Comparison of ENCODE assay signal across 8 mouse cellular contexts in genomic region chr5:110429045-110429444, GRCm38 (mm10). TPM values are rescaled to one million over a fixed set of nuclear protein-coding genes. Genes with fewer than 3 reads are reported as not detected.
DNase-seq lines count a peak whose midpoint lies in the region; ATAC-seq and TF ChIP-seq lines count a peak whose summit lies in the region.

No protein-coding gene starts in this region.

- H3K27me3 ChIP-seq in embryonic facial prominence, embryonic 13.5 days = no peaks in the 10 kb centered on the region
- no peaks in the 10 kb centered on the region for H3K27me3 ChIP-seq in hindbrain, embryonic 10.5 days (ENCODE audit: insufficient read depth, poor library complexity, severe bottlenecking)
- no peaks in the 10 kb centered on the region for H3K27me3 ChIP-seq in spleen, adult 2 months (ENCODE audit: control insufficient read depth, insufficient read depth, low read length)

- no peak for TF ChIP-seq POLR2A in spleen, adult 2 months (IDR thresholded peaks at IDR 0.05; ENCODE audit: low read depth, low read length)

- WGBS in embryonic facial prominence, embryonic 13.5 days = 37% methylated on average over 9 of the region's 9 CpGs
- 46% methylated on average over 9 of the region's 9 CpGs for WGBS in hindbrain, embryonic 10.5 days
- WGBS in spleen, adult 2 months = 49% methylated on average over 9 of the region's 9 CpGs

- peak overlapping the region; percentile 32; the same call in 1 of the 2 replicates for H3K9ac ChIP-seq in embryonic facial prominence, embryonic 13.5 days

- peak; percentile 16; the same call in 1 of the 2 replicates for TF ChIP-seq CTCF in spleen, adult 2 months (IDR thresholded peaks at IDR 0.05; ENCODE audit: extremely low read depth, insufficient read depth, insufficient read length, insufficient replicate concordance)

- no peak for ATAC-seq in embryonic facial prominence, embryonic 13.5 days (ENCODE audit: insufficient number of reproducible peaks, insufficient read depth, low FRiP score, low TSS enrichment, low read depth)

- peaks cover 5% of the 10 kb centered on the region; the same call in 1 of the 2 replicates for H3K4me1 ChIP-seq in embryonic facial prominence, embryonic 13.5 days
- 0 out of 2 replicates have a peak, but pooled peaks cover 2% of the 10 kb centered on the region for H3K4me1 ChIP-seq in hindbrain, embryonic 10.5 days (replicated peaks)
- no peaks in the 10 kb centered on the region for H3K4me1 ChIP-seq in spleen, adult 2 months (ENCODE audit: control insufficient read depth, insufficient read depth, insufficient read length)

- no peaks in the 10 kb centered on the region for H3K9me3 ChIP-seq in embryonic facial prominence, embryonic 13.5 days
- no peaks in the 10 kb centered on the region for H3K9me3 ChIP-seq in hindbrain, embryonic 10.5 days

- no peak overlapping the region for H3K27ac ChIP-seq in embryonic facial prominence, embryonic 13.5 days
- H3K27ac ChIP-seq in hindbrain, embryonic 10.5 days = no peak overlapping the region
- no peak overlapping the region for H3K27ac ChIP-seq in spleen, adult 2 months (ENCODE audit: insufficient read depth, low read length)

- peak; percentile 43 to 71 for DNase-seq in heart, adult 18-20 months
- no peak for DNase-seq in heart, adult 8-10 months (ENCODE audit: low spot score)
- DNase-seq in adrenal gland, postnatal 25 days = peak; percentile 78
- peak; percentile 64 for DNase-seq in hindbrain, embryonic 10.5 days (ENCODE audit: low spot score)
- peak; percentile 62 to 70 for DNase-seq in layer of hippocampus, postnatal 14 days (ENCODE audit: low spot score in 2 of 2)
- DNase-seq in mesoderm, embryonic 11.5 days (ENCODE audit: low read depth, low spot score) = peak; percentile 73
- DNase-seq in spleen, adult 2 months (ENCODE audit: low read depth in 1 of 2, low spot score in 2 of 2) = peak in 1 of 2 experiments; percentile 34

- H3K4me2 ChIP-seq in embryonic facial prominence, embryonic 13.5 days = no peak overlapping the region

- H3K36me3 ChIP-seq in embryonic facial prominence, embryonic 13.5 days = peaks cover 38% of the 10 kb centered on the region
- H3K36me3 ChIP-seq in hindbrain, embryonic 10.5 days = peaks cover 33% of the 10 kb centered on the region
- H3K36me3 ChIP-seq in spleen, adult 2 months (ENCODE audit: control insufficient read depth, insufficient read depth, low read length) = peaks cover 22% of the 10 kb centered on the region

- H3K4me3 ChIP-seq in embryonic facial prominence, embryonic 13.5 days = no peak overlapping the region
- H3K4me3 ChIP-seq in hindbrain, embryonic 10.5 days = no peak overlapping the region
- no peak overlapping the region for H3K4me3 ChIP-seq in spleen, adult 2 months (ENCODE audit: extremely low read depth, insufficient read depth, insufficient read length)

RNA-seq across cellular contexts. Expression of gene Fbrsl1, which starts 19.3 kb away (rescaled TPM):
- 10 to 100 TPM; 44.9 to 50.1 TPM for total RNA-seq in heart, adult 18-20 months (2021)
- 10 to 100 TPM; 44.1 to 53.9 (median 46.1) TPM for total RNA-seq in heart, adult 8-10 months (2022)
- total RNA-seq in adrenal gland, postnatal 25 days (2021) = 71.5 and 81.3 TPM in 2 replicates
- 14.8 and 15.5 TPM in 2 replicates for polyA plus RNA-seq in embryonic facial prominence, embryonic 13.5 days (2015; fragmentation: Nextera tagmentation; extraction: Ambion mirVana)
- 14.9 and 19.2 TPM in 2 replicates for polyA plus RNA-seq in hindbrain, embryonic 10.5 days (2016; fragmentation: Nextera tagmentation; extraction: Ambion mirVana)
- 10 to 100 TPM; 80.9 to 90.8 TPM for total RNA-seq in layer of hippocampus, postnatal 14 days (2021)
- 73.9 and 133 TPM in 2 replicates for polyA plus RNA-seq in spleen, adult 2 months (2012; rRNA removed)
